Mouse (Mus musculus) G1E (cell line): ENCODE data around the gene Ccr10.

ENCODE experiments used
- CTCF ChIP-seq: IDR thresholded peaks from 2 replicates; pipeline ENCODE4 v1.5.1; 2012; ENCODE audit warnings: low read depth, low read length, inconsistent platforms, mixed read lengths
- GATA1 ChIP-seq: IDR thresholded peaks from 2 replicates; pipeline ENCODE4 v1.6.1; 2012; ENCODE audit warnings: borderline replicate concordance, low read length, inconsistent platforms, mixed read lengths
- POLR2AphosphoS5 ChIP-seq: IDR thresholded peaks from 2 replicates; pipeline ENCODE4 v1.6.1; 2012; ENCODE audit warnings: low read depth, low read length, inconsistent platforms; ENCODE audit not compliant: insufficient replicate concordance
- TAL1 ChIP-seq: conservative IDR thresholded peaks from 2 replicates; pipeline ENCODE4 v1.6.1; 2012; ENCODE audit warnings: low read depth, low read length, inconsistent platforms, mixed read lengths

- TF ChIP-seq CTCF (no peak), TAL1 (no peak), GATA1 (no peak), POLR2AphosphoS5 (no peak)
Measured at GRCm38 (mm10) chr11:101170354-101170810, 4.9 kb downstream of the Ccr10 start, which contains the start of gene Cntnap1.
